Mouse (Mus musculus) limb, embryonic 12.5 days (tissue): Measurements from ENCODE around the gene Rrnad1. TPM values are rescaled to one million over a fixed set of nuclear protein-coding genes. Genes with fewer than 3 reads are reported as not detected.
"Not testable (repeated sequence)": the region's sequence is repeated elsewhere in the genome, so short reads cannot be mapped to it uniquely, and the experiment has no call there.

Experiments
- ATAC-seq: fragments of 200-750 bp; cut with Nextera tagmentation; 2 replicates; pipeline ENCODE4 v1.8.0; 2017; ENCODE audit warnings: low read depth, moderate TSS enrichment; ENCODE audit not compliant: insufficient number of reproducible peaks, insufficient read depth, low FRiP score, low TSS enrichment
- H3K27ac ChIP-seq: fragments of 300-500 bp; sonication (generic); 2 replicates; pipeline ENCODE4 v1.5.1; 2016; ENCODE audit warnings: mild to moderate bottlenecking, moderate library complexity
- H3K27me3 ChIP-seq: fragments of 300-500 bp; sonication (generic); 2 replicates; pipeline ENCODE4 v1.6.1; 2016; ENCODE audit warnings: mild to moderate bottlenecking, moderate library complexity
- H3K36me3 ChIP-seq: fragments of 300-500 bp; sonication (generic); 2 replicates; pipeline ENCODE4 v1.6.1; 2016; ENCODE audit warnings: mild to moderate bottlenecking, moderate library complexity
- H3K4me1 ChIP-seq: fragments of 300-500 bp; sonication (generic); replicated peaks from 2 replicates; pipeline ENCODE4 v1.6.1; 2016
- H3K4me2 ChIP-seq: fragments of 300-500 bp; sonication (generic); 2 replicates; pipeline ENCODE4 v1.6.1; 2016; ENCODE audit warnings: mild to moderate bottlenecking, moderate library complexity
- H3K4me3 ChIP-seq: fragments of 300-500 bp; sonication (generic); replicated peaks from 2 replicates; pipeline ENCODE4 v1.5.1; 2016; ENCODE audit warnings: mild to moderate bottlenecking
- H3K9ac ChIP-seq: fragments of 300-500 bp; sonication (generic); replicated peaks from 2 replicates; pipeline ENCODE4 v1.6.1; 2016; ENCODE audit warnings: mild to moderate bottlenecking, moderate library complexity
- H3K9me3 ChIP-seq: fragments of 300-500 bp; sonication (generic); 2 replicates; pipeline ENCODE4 v1.6.1; 2016; ENCODE audit warnings: mild to moderate bottlenecking, moderate library complexity
- whole genome bisulfite sequencing: fragments of 180-500 bp; shearing (Covaris S2); methylation state at CpG from one replicate; pipeline ENCODE4 v1.1.7; 2016; 5-methylcytosine and 5-hydroxymethylcytosine counted together
- polyA plus RNA-seq: library from polyadenylated mRNA; unstranded; fragments of >200 nt; fragmentation: Nextera tagmentation; extraction: Ambion mirVana; gene quantifications from 2 replicates; pipeline ENCODE4 v1.2.1, GENCODE M21; 2016

The Rrnad1 gene
- polyA plus RNA-seq, 1 experiment from 2014 or later = 22.4 TPM

- WGBS = 96% methylated on average over 10 of the region's 10 CpGs
- no peak overlapping the region for H3K27ac ChIP-seq
- H3K36me3 ChIP-seq = peaks cover 49% of the 10 kb centered on the region
- no peak overlapping the region for H3K9ac ChIP-seq
- H3K4me2 ChIP-seq = no peak overlapping the region
- no peak for ATAC-seq
- H3K4me1 ChIP-seq = peaks cover 25% of the 10 kb centered on the region
- H3K4me3 ChIP-seq = no peak overlapping the region
- H3K27me3 ChIP-seq = no peaks in the 10 kb centered on the region
- no peaks in the 10 kb centered on the region for H3K9me3 ChIP-seq
Observed at GRCm38 (mm10) chr3:87913891-87914290, 16.6 kb downstream of the Rrnad1 start.

GRCm38 (mm10) chr3:87913491-87913890, 17.0 kb downstream of the Rrnad1 start:
- 81% methylated on average over 7 of the region's 7 CpGs for WGBS
- no peak for ATAC-seq
- no peaks in the 10 kb centered on the region for H3K9me3 ChIP-seq
- H3K4me1 ChIP-seq = peaks cover 29% of the 10 kb centered on the region
- H3K27ac ChIP-seq = no peak overlapping the region
- peaks cover 49% of the 10 kb centered on the region for H3K36me3 ChIP-seq
- no peak overlapping the region for H3K9ac ChIP-seq
- H3K4me3 ChIP-seq = no peak overlapping the region
- no peaks in the 10 kb centered on the region for H3K27me3 ChIP-seq
- H3K4me2 ChIP-seq = no peak overlapping the region

GRCm38 (mm10) chr3:87910573-87911141, 19.9 kb downstream of the Rrnad1 start:
- Histone ChIP-seq H3K4me1 (peaks cover 39% of the 10 kb centered on the region), H3K4me3 (peak overlapping the region; percentile 38), H3K27ac (peak overlapping the region; percentile 84), H3K9me3 (no peaks in the 10 kb centered on the region), H3K27me3 (no peaks in the 10 kb centered on the region), H3K36me3 (peaks cover 28% of the 10 kb centered on the region), H3K4me2 (peak overlapping the region; percentile 94), H3K9ac (peak overlapping the region; percentile 53)
- 5% methylated on average over 12 of the region's 12 CpGs for WGBS
- peak; percentile 24; the same call in 1 of the 2 replicates for ATAC-seq

GRCm38 (mm10) chr3:87909874-87910273, 20.6 kb downstream of the Rrnad1 start:
- peak overlapping the region; percentile 53; the same call in 1 of the 2 replicates for H3K9ac ChIP-seq
- H3K4me2 ChIP-seq = peak overlapping the region; percentile 94
- peaks cover 39% of the 10 kb centered on the region for H3K4me1 ChIP-seq
- H3K4me3 ChIP-seq = peak overlapping the region; percentile 38
- peak overlapping the region; percentile 84 for H3K27ac ChIP-seq
- WGBS = 2% methylated on average over 4 of the region's 4 CpGs
- no peaks in the 10 kb centered on the region for H3K27me3 ChIP-seq
- H3K9me3 ChIP-seq = no peaks in the 10 kb centered on the region
- ATAC-seq = no peak
- H3K36me3 ChIP-seq = peaks cover 20% of the 10 kb centered on the region

GRCm38 (mm10) chr3:87909381-87909780, 21.1 kb downstream of the Rrnad1 start:
- Histone ChIP-seq H3K9me3 (no peaks in the 10 kb centered on the region), H3K4me2 (peak overlapping the region; percentile 94), H3K36me3 (peaks cover 15% of the 10 kb centered on the region), H3K27me3 (no peaks in the 10 kb centered on the region), H3K9ac (no peak overlapping the region), H3K4me3 (peak overlapping the region; percentile 38; the same call in 1 of the 2 replicates), H3K27ac (peak overlapping the region; percentile 84), H3K4me1 (peaks cover 39% of the 10 kb centered on the region)
- 81% methylated on average over 2 of the region's 2 CpGs for WGBS
- no peak for ATAC-seq

GRCm38 (mm10) chr3:87907906-87908305, 22.6 kb downstream of the Rrnad1 start:
- peak overlapping the region; percentile 97 for H3K9ac ChIP-seq
- H3K36me3 ChIP-seq = peaks cover under 1% of the 10 kb centered on the region; the same call in 1 of the 2 replicates
- WGBS = 3% methylated on average over 1 of the region's 1 CpGs
- H3K4me2 ChIP-seq = peak overlapping the region; percentile 94
- ATAC-seq = no peak
- H3K27ac ChIP-seq = peak overlapping the region; percentile 96
- peak overlapping the region; percentile 98 for H3K4me3 ChIP-seq
- no peaks in the 10 kb centered on the region for H3K27me3 ChIP-seq
- H3K4me1 ChIP-seq = peaks cover 42% of the 10 kb centered on the region
- H3K9me3 ChIP-seq = no peaks in the 10 kb centered on the region

- Histone ChIP-seq H3K36me3 (no peaks in the 10 kb centered on the region), H3K27ac (peak overlapping the region; percentile 96), H3K27me3 (no peaks in the 10 kb centered on the region), H3K4me2 (peak overlapping the region; percentile 94), H3K4me1 (peaks cover 42% of the 10 kb centered on the region), H3K9me3 (no peaks in the 10 kb centered on the region), H3K9ac (peak overlapping the region; percentile 97), H3K4me3 (peak overlapping the region; percentile 98)
- whole genome bisulfite sequencing = under 1% methylated on average over 27 of the region's 27 CpGs
- ATAC-seq = no peak
Observed at GRCm38 (mm10) chr3:87906981-87907857, 23.3 kb downstream of the Rrnad1 start.

GRCm38 (mm10) chr3:87906601-87906980, 23.9 kb downstream of the Rrnad1 start:
- peak overlapping the region; percentile 98 for H3K4me3 ChIP-seq

GRCm38 (mm10) chr3:87905880-87906485, 24.5 kb downstream of the Rrnad1 start, which contains the start of gene Hdgf:
TSS of gene Hdgf (plus strand) at chr3:87906321.
- Histone ChIP-seq H3K36me3 (no peaks in the 10 kb centered on the region), H3K9me3 (no peaks in the 10 kb centered on the region), H3K9ac (peak within 1 kb of the TSS; percentile 97), H3K27me3 (no peaks in the 10 kb centered on the region), H3K4me1 (peaks cover 38% of the 10 kb centered on the region), H3K27ac (peak within 1 kb of the TSS; percentile 96), H3K4me2 (peak within 1 kb of the TSS; percentile 94), H3K4me3 (peak within 1 kb of the TSS; percentile 98)
- under 1% methylated on average over 54 of the region's 57 CpGs for WGBS
- peak; percentile 88 for ATAC-seq

More at GRCm38 (mm10) chr3:87906601-87906980, 23.9 kb downstream of the Rrnad1 start:
- Histone ChIP-seq H3K9ac (peak overlapping the region; percentile 97), H3K27me3 (no peaks in the 10 kb centered on the region), H3K4me1 (peaks cover 42% of the 10 kb centered on the region), H3K4me2 (peak overlapping the region; percentile 94), H3K27ac (peak overlapping the region; percentile 96), H3K9me3 (no peaks in the 10 kb centered on the region), H3K36me3 (no peaks in the 10 kb centered on the region)
- WGBS = under 1% methylated on average over 42 of the region's 47 CpGs
- ATAC-seq = no peak

GRCm38 (mm10) chr3:87903821-87904220, 26.7 kb downstream of the Rrnad1 start:
- Histone ChIP-seq H3K4me1 (peaks cover 16% of the 10 kb centered on the region), H3K4me2 (no peak overlapping the region), H3K9me3 (no peaks in the 10 kb centered on the region), H3K27me3 (no peaks in the 10 kb centered on the region), H3K27ac (peak overlapping the region; percentile 70), H3K36me3 (no peaks in the 10 kb centered on the region), H3K9ac (no peak overlapping the region), H3K4me3 (no peak overlapping the region)
- no peak for ATAC-seq
- 38% methylated on average over 5 of the region's 5 CpGs for WGBS

GRCm38 (mm10) chr3:87901959-87902358, 28.6 kb downstream of the Rrnad1 start:
- WGBS = 79% methylated on average over 6 of the region's 6 CpGs

More at GRCm38 (mm10) chr3:87901959-87902358, 28.6 kb downstream of the Rrnad1 start:
- not testable (repeated sequence) for H3K27ac ChIP-seq, H3K4me3 ChIP-seq, H3K36me3 ChIP-seq, H3K27me3 ChIP-seq, H3K9ac ChIP-seq, H3K9me3 ChIP-seq, H3K4me2 ChIP-seq, H3K4me1 ChIP-seq, ATAC-seq
